Mouse (Mus musculus): ENCODE measurements at regions not wholly inside any gene's neighbourhood (a gene's known extent, or its start where the extent isn't known, plus 50 kb on each side); places are given as distances from the start of the nearest gene placed in this dataset.

GRCm38 (mm10) chr6:22443170-22443569 is 87.1 kb upstream of the Fam3c start:
- ATAC-seq = no peak

GRCm38 (mm10) chr6:22442591-22442990 is 86.5 kb upstream of the Fam3c start:
- no peak for ATAC-seq

GRCm38 (mm10) chr6:22439871-22440270 is 83.8 kb upstream of the Fam3c start:
- no peak for ATAC-seq

- no peak for ATAC-seq
Measured at GRCm38 (mm10) chr6:22429026-22429425, 73.0 kb upstream of the Fam3c start.

GRCm38 (mm10) chr6:22424161-22424807 is 68.2 kb upstream of the Fam3c start:
- peak; percentile 91 for ATAC-seq

GRCm38 (mm10) chr6:22423070-22423980 is 67.3 kb upstream of the Fam3c start:
- peak; percentile 33 for ATAC-seq

GRCm38 (mm10) chr6:22421551-22421950 is 65.5 kb upstream of the Fam3c start:
- no peak for ATAC-seq

- ATAC-seq = no peak
Measured at GRCm38 (mm10) chr6:22418279-22418678, 62.2 kb upstream of the Fam3c start.

GRCm38 (mm10) chr6:22417189-22417588 is 61.1 kb upstream of the Fam3c start:
- ATAC-seq = no peak

- ATAC-seq = peak; percentile 85
Measured at GRCm38 (mm10) chr6:22411796-22412195, 55.8 kb upstream of the Fam3c start.

GRCm38 (mm10) chr6:22408808-22409589 is 53.0 kb upstream of the Fam3c start:
- peak; percentile 56 for ATAC-seq

All from CD4-positive, CD25-positive, alpha-beta regulatory T cell, adult 4 months (primary cell).